Mouse (Mus musculus) hindbrain, embryonic 11.5 days (tissue): Measurements from ENCODE around the gene Adcy10. TPM values are rescaled to one million over a fixed set of nuclear protein-coding genes. Genes with fewer than 3 reads are reported as not detected.
A peak's percentile ranks its signal among the peaks of the same experiment; 100 is the strongest.

ENCODE experiments used
- ATAC-seq: fragments of 200-750 bp; cut with Nextera tagmentation; 2 replicates; pipeline ENCODE4 v1.8.0; 2017; ENCODE audit warnings: mild to moderate bottlenecking, moderate TSS enrichment, moderate library complexity; ENCODE audit not compliant: low FRiP score
- DNase-seq: peaks from one replicate; pipeline ENCODE4 v3.0.0-alpha.2; 2015; ENCODE audit warnings: low spot score
- H3K27ac ChIP-seq: fragments of 300-500 bp; sonication (generic); 2 replicates; pipeline ENCODE4 v1.5.1; 2014; ENCODE audit warnings: mild to moderate bottlenecking, low read depth, low read length
- H3K27me3 ChIP-seq: fragments of 300-500 bp; sonication (generic); 2 replicates; pipeline ENCODE4 v1.6.1; 2014; ENCODE audit warnings: mild to moderate bottlenecking, low read length, moderate library complexity, mixed read lengths; ENCODE audit not compliant: control insufficient read depth, insufficient read depth
- H3K36me3 ChIP-seq: fragments of 300-500 bp; sonication (generic); 2 replicates; pipeline ENCODE4 v1.6.1; 2014; ENCODE audit warnings: mild to moderate bottlenecking, low read length, moderate library complexity, mixed read lengths; ENCODE audit not compliant: control insufficient read depth, insufficient read depth
- H3K4me1 ChIP-seq: fragments of 300-500 bp; sonication (generic); replicated peaks from 2 replicates; pipeline ENCODE4 v1.6.1; 2014; ENCODE audit warnings: low read length, mixed read lengths; ENCODE audit not compliant: control insufficient read depth, insufficient read depth
- H3K4me2 ChIP-seq: fragments of 300-500 bp; sonication (generic); replicated peaks from 2 replicates; pipeline ENCODE4 v1.6.1; 2014; ENCODE audit warnings: mild to moderate bottlenecking, low read depth, low read length
- H3K4me3 ChIP-seq: fragments of 300-500 bp; sonication (generic); 2 replicates; pipeline ENCODE4 v1.5.1; 2014; ENCODE audit warnings: low read depth, low read length
- H3K9ac ChIP-seq: fragments of 300-500 bp; sonication (generic); 2 replicates; pipeline ENCODE4 v1.6.1; 2014; ENCODE audit warnings: low read depth, low read length
- H3K9me3 ChIP-seq: fragments of 300-500 bp; sonication (generic); 2 replicates; pipeline ENCODE4 v1.6.1; 2016; ENCODE audit warnings: low read length; ENCODE audit not compliant: control insufficient read depth
- WGBS: fragments of 180-500 bp; shearing (Covaris S2); extraction: QIAGEN DNeasy Blood & Tissue Kit; methylation state at CpG from one replicate; pipeline ENCODE4 v1.1.7; 2014; 5-methylcytosine and 5-hydroxymethylcytosine counted together
- polyA plus RNA-seq: library from polyadenylated mRNA; unstranded; fragments of >200 nt; fragmentation: Nextera tagmentation; extraction: Ambion mirVana; gene quantifications from 2 replicates; pipeline ENCODE4 v1.2.1, GENCODE M21; 2014

The Adcy10 gene
- polyA plus RNA-seq: 0.04 and 0.15 TPM in 2 replicates

GRCm38 (mm10) chr1:165484688-165485233 is at the start of gene Adcy10:
Gene Adcy10, plus strand, starts transcription at chr1:165485183.
- Histone ChIP-seq H3K9me3 (no peaks in the 10 kb centered on the region), H3K4me1 (no peaks in the 10 kb centered on the region), H3K27ac (no peak within 1 kb of the TSS), H3K36me3 (no peaks in the 10 kb centered on the region), H3K27me3 (no peaks in the 10 kb centered on the region), H3K4me2 (no peak within 1 kb of the TSS), H3K9ac (no peak within 1 kb of the TSS), H3K4me3 (no peak within 1 kb of the TSS)
- ATAC-seq: no peak
- WGBS: 94% methylated on average over 8 of the region's 8 CpGs
- no peak for DNase-seq

GRCm38 (mm10) chr1:165438289-165439021 is 46.5 kb upstream of the Adcy10 start:
- no peak overlapping the region for H3K4me3 ChIP-seq
- no peak for ATAC-seq
- no peak overlapping the region for H3K27ac ChIP-seq
- DNase-seq: no peak
- H3K9ac ChIP-seq: no peak overlapping the region
- H3K4me1 ChIP-seq: no peaks in the 10 kb centered on the region
- H3K4me2 ChIP-seq: no peak overlapping the region
- 97% methylated on average over 1 of the region's 1 CpGs for WGBS
- H3K9me3 ChIP-seq: no peaks in the 10 kb centered on the region
- H3K36me3 ChIP-seq: no peaks in the 10 kb centered on the region
- H3K27me3 ChIP-seq: no peaks in the 10 kb centered on the region

- ATAC-seq: peak; percentile 35
- DNase-seq: no peak
- no peaks in the 10 kb centered on the region for H3K9me3 ChIP-seq
- no peaks in the 10 kb centered on the region for H3K4me1 ChIP-seq
- no peak overlapping the region for H3K4me3 ChIP-seq
- H3K4me2 ChIP-seq: no peak overlapping the region
- no peaks in the 10 kb centered on the region for H3K27me3 ChIP-seq
- no peak overlapping the region for H3K27ac ChIP-seq
- H3K36me3 ChIP-seq: no peaks in the 10 kb centered on the region
- H3K9ac ChIP-seq: no peak overlapping the region
- WGBS: 90% methylated on average over 3 of the region's 3 CpGs
These were observed 44.2 kb upstream of the Adcy10 start for GRCm38 (mm10) chr1:165440788-165441187.

- Histone ChIP-seq H3K27ac (no peak overlapping the region), H3K4me2 (no peak overlapping the region), H3K4me3 (no peak overlapping the region), H3K9ac (no peak overlapping the region), H3K4me1 (no peaks in the 10 kb centered on the region), H3K9me3 (no peaks in the 10 kb centered on the region), H3K27me3 (no peaks in the 10 kb centered on the region), H3K36me3 (no peaks in the 10 kb centered on the region)
- DNase-seq: no peak
- ATAC-seq: no peak
These were observed 43.8 kb upstream of the Adcy10 start for GRCm38 (mm10) chr1:165441201-165441600.

GRCm38 (mm10) chr1:165441719-165442118 is 43.3 kb upstream of the Adcy10 start:
- Histone ChIP-seq H3K4me2 (no peak overlapping the region), H3K9me3 (no peaks in the 10 kb centered on the region), H3K27ac (no peak overlapping the region), H3K27me3 (no peaks in the 10 kb centered on the region), H3K4me3 (no peak overlapping the region), H3K9ac (no peak overlapping the region), H3K36me3 (no peaks in the 10 kb centered on the region), H3K4me1 (no peaks in the 10 kb centered on the region)
- DNase-seq (no peak), ATAC-seq (0 out of 2 replicates have a peak, but pooled peaks have one; percentile 47)
- WGBS: 83% methylated on average over 3 of the region's 3 CpGs

- Histone ChIP-seq H3K4me2 (peak overlapping the region; percentile 87), H3K36me3 (no peaks in the 10 kb centered on the region), H3K27me3 (no peaks in the 10 kb centered on the region), H3K4me3 (peak overlapping the region; percentile 93), H3K9ac (peak overlapping the region; percentile 80; the same call in 1 of the 2 replicates), H3K27ac (no peak overlapping the region), H3K9me3 (no peaks in the 10 kb centered on the region), H3K4me1 (0 out of 2 replicates have a peak, but pooled peaks cover 2% of the 10 kb centered on the region)
- ATAC-seq (no peak), DNase-seq (no peak)
- 22% methylated on average over 7 of the region's 7 CpGs for WGBS
These were observed 25.9 kb upstream of the Adcy10 start for GRCm38 (mm10) chr1:165459041-165459502.

- no peaks in the 10 kb centered on the region for H3K27me3 ChIP-seq
- no peaks in the 10 kb centered on the region for H3K36me3 ChIP-seq
- WGBS: under 1% methylated on average over 59 of the region's 60 CpGs
- 0 out of 2 replicates have a peak, but pooled peaks cover 2% of the 10 kb centered on the region for H3K4me1 ChIP-seq
- H3K4me2 ChIP-seq: peak overlapping the region; percentile 87
- DNase-seq (peak; percentile 62), ATAC-seq (no peak)
- peak overlapping the region; percentile 93 for H3K4me3 ChIP-seq
- peak overlapping the region; percentile 83 for H3K27ac ChIP-seq
- H3K9ac ChIP-seq: peak overlapping the region; percentile 80
- no peaks in the 10 kb centered on the region for H3K9me3 ChIP-seq
These were observed 25.3 kb upstream of the Adcy10 start for GRCm38 (mm10) chr1:165459503-165460181.

GRCm38 (mm10) chr1:165460360-165460800 is 24.6 kb upstream of the Adcy10 start, which contains the start of the genes Dcaf6 and Mpc2:
Gene Dcaf6, minus strand, starts transcription at chr1:165460475.
Gene Mpc2, plus strand, starts transcription at chr1:165460637.
- Histone ChIP-seq H3K4me1 (0 out of 2 replicates have a peak, but pooled peaks cover 2% of the 10 kb centered on the region), H3K36me3 (no peaks in the 10 kb centered on the region), H3K4me3 (peak within 1 kb of the TSS; percentile 93), H3K27me3 (no peaks in the 10 kb centered on the region), H3K9me3 (no peaks in the 10 kb centered on the region), H3K27ac (peak within 1 kb of the TSS; percentile 83), H3K9ac (peak within 1 kb of the TSS; percentile 80), H3K4me2 (peak within 1 kb of the TSS; percentile 87)
- DNase-seq: peak; percentile 100
- peak; percentile 94 for ATAC-seq
- WGBS: under 1% methylated on average over 31 of the region's 37 CpGs
